Mouse (Mus musculus) lung, embryonic 16.5 days (tissue): ENCODE data around the gene Tk2. TPM values are rescaled to one million over a fixed set of nuclear protein-coding genes. Genes with fewer than 3 reads are reported as not detected.

ENCODE experiments used
- ATAC-seq: fragments of 200-750 bp; cut with Nextera tagmentation; 2 replicates; pipeline ENCODE4 v1.8.0; 2017; ENCODE audit warnings: low read depth, mild to moderate bottlenecking, moderate library complexity
- H3K27ac ChIP-seq: fragments of 300-500 bp; sonication (generic); 2 replicates; pipeline ENCODE4 v1.5.1; 2014; ENCODE audit warnings: mild to moderate bottlenecking, control low read depth, low read length
- H3K27me3 ChIP-seq: fragments of 300-500 bp; sonication (generic); 2 replicates; pipeline ENCODE4 v1.6.1; 2014; ENCODE audit warnings: low read depth, low read length, mixed read lengths; ENCODE audit not compliant: control insufficient read depth, insufficient read depth
- H3K36me3 ChIP-seq: fragments of 300-500 bp; sonication (generic); 2 replicates; pipeline ENCODE4 v1.6.1; 2014; ENCODE audit warnings: low read length; ENCODE audit not compliant: control insufficient read depth, insufficient read depth
- H3K4me1 ChIP-seq: fragments of 300-500 bp; sonication (generic); replicated peaks from 2 replicates; pipeline ENCODE4 v1.6.1; 2014; ENCODE audit warnings: low read length, mixed read lengths; ENCODE audit not compliant: control insufficient read depth, insufficient read depth
- H3K4me2 ChIP-seq: fragments of 300-500 bp; sonication (generic); 2 replicates; pipeline ENCODE4 v1.6.1; 2014; ENCODE audit warnings: low read depth, low read length, control low read depth
- H3K4me3 ChIP-seq: fragments of 300-500 bp; sonication (generic); 2 replicates; pipeline ENCODE4 v1.5.1; 2014; ENCODE audit warnings: mild to moderate bottlenecking, low read length, control low read depth
- H3K9ac ChIP-seq: fragments of 300-500 bp; sonication (generic); 2 replicates; pipeline ENCODE4 v1.6.1; 2014; ENCODE audit warnings: low read length, control low read depth
- H3K9me3 ChIP-seq: fragments of 300-500 bp; sonication (generic); 2 replicates; pipeline ENCODE4 v1.6.1; 2016; ENCODE audit warnings: low read length; ENCODE audit not compliant: control insufficient read depth
- WGBS: fragments of 180-500 bp; shearing (Covaris S2); extraction: QIAGEN DNeasy Blood & Tissue Kit; methylation state at CpG from one replicate; pipeline ENCODE4 v1.1.7; 2014; 5-methylcytosine and 5-hydroxymethylcytosine counted together
- polyA plus RNA-seq: library from polyadenylated mRNA; unstranded; fragments of >200 nt; fragmentation: Nextera tagmentation; extraction: Ambion mirVana; gene quantifications from 2 replicates; pipeline ENCODE4 v1.2.1, GENCODE M21; 2015

Gene Tk2
- polyA plus RNA-seq, 1 experiment from 2014 or later, result 15.9 TPM

DNA sequence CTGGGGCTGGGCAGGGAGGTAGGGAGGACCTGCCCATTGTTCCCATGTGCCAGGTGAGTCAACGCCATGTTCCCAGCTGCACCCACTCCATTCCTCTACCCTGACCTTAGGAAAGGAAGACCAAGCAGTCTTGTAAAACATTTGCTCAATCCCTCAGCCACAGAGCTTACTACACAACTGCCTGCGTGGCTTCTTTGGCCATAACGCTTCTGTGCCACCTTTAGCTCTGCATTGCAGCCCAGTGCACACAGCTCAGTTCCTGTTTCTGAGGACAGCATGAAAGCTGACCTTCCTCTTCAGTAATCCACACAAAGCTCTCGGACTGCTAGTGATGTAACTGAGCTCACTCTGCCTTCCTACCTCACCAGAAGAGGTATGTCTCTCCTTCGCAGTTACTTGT, 15.4 kb downstream of the Tk2 start:
- Histone ChIP-seq H3K27ac (no peak overlapping the region), H3K4me2 (no peak overlapping the region), H3K4me3 (no peak overlapping the region), H3K9me3 (no peaks in the 10 kb centered on the region), H3K36me3 (peaks cover 21% of the 10 kb centered on the region), H3K4me1 (no peaks in the 10 kb centered on the region), H3K9ac (no peak overlapping the region), H3K27me3 (no peaks in the 10 kb centered on the region)
- ATAC-seq, result no peak
- WGBS, result 86% methylated on average over 5 of the region's 5 CpGs

DNA sequence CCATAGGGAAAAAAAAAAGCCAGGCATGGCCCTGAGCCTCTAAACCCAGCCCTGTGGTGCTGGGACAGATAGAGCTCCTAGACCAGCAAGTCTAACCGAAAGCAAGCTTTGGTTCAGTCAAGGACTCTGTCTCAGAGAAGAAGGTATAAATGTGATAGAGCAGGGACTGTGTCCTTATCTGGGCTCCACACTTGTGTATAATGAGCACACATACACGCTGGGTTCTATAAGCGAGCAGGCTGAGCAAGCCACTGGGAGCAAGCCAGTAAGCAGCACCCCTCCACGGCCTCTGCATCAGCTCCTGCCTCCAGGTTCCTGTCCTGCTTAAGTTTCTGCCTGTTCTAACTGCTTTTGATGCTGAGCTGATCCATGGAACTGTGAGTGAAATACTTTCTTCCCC, 16.3 kb downstream of the Tk2 start:
- Histone ChIP-seq H3K9ac (no peak overlapping the region), H3K27ac (no peak overlapping the region), H3K4me1 (no peaks in the 10 kb centered on the region), H3K27me3 (no peaks in the 10 kb centered on the region), H3K4me3 (no peak overlapping the region), H3K36me3 (peaks cover 19% of the 10 kb centered on the region), H3K4me2 (no peak overlapping the region), H3K9me3 (no peaks in the 10 kb centered on the region)
- ATAC-seq, result no peak
- 92% methylated on average over 4 of the region's 4 CpGs for WGBS

DNA sequence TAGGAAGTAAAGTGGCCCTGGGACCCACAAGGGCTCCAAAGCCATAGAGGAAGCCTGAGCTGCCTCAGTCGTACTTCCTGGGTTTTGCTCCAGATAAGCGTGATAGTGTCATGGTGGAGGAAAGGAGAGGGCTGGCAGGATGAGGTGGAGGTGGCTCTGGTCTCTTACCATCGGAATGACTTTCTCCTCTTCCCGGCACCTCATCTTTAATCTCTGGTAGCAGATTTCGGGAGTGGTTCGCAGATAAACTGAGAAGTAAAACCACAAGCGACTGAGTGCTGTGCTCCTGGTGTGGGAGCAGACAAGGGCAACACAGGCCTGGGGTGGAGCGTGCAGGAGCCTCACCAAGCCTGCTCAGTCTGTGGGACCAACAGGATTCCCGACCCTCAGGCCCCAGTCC, 18.0 kb downstream of the Tk2 start:
- Histone ChIP-seq H3K4me3 (no peak overlapping the region), H3K4me1 (no peaks in the 10 kb centered on the region), H3K36me3 (peaks cover 30% of the 10 kb centered on the region), H3K27ac (no peak overlapping the region), H3K9me3 (no peaks in the 10 kb centered on the region), H3K4me2 (no peak overlapping the region), H3K9ac (no peak overlapping the region), H3K27me3 (no peaks in the 10 kb centered on the region)
- ATAC-seq, result no peak
- WGBS, result 86% methylated on average over 9 of the region's 9 CpGs

DNA sequence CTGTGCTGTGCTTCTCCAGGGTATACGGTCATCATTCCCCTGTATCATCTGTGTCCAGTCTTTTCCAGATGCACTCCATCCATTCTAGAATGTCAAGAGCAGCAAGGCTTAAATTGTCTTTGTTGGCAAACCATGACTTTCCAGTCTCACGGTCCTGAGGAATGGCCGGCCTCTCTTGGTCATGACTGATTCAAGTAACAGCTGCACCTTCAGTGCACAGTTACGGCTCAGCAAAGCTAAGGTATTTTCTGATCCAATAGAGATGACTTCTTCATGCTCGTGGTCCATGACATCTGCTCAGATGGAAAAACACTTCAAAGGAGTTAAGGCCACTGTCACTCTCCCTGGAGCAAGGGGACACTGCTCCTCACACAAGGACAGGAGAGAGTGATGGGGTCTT, 21.3 kb downstream of the Tk2 start:
- no peak overlapping the region for H3K4me2 ChIP-seq

DNA sequence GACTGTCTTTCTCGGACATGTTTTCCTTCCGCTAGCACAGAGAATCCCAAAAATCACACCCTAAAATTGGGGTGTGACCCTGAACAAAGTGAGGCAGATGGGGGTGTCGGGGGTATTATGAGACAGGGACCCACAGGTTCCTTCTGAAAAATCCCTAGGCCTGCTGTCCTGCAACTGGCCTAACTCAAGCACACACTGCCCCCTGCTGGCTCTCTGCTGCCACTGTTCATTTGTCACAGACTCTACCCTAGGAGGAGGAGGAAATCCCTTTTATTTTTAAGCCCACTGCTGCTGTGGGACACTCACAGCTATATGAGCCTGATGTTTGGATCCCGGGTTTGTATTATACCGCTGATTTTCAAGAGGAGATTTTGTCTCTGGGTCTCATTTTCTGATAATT, 28.6 kb downstream of the Tk2 start:
- 42% methylated on average over 5 of the region's 5 CpGs for WGBS

More for the DNA sequence above, 21.3 kb downstream of the Tk2 start:
- ATAC-seq, result no peak
- no peaks in the 10 kb centered on the region for H3K27me3 ChIP-seq
- H3K4me1 ChIP-seq, result no peaks in the 10 kb centered on the region
- no peak overlapping the region for H3K27ac ChIP-seq
- H3K4me3 ChIP-seq, result no peak overlapping the region
- no peaks in the 10 kb centered on the region; the same call in 1 of the 2 replicates for H3K9me3 ChIP-seq
- peaks cover 22% of the 10 kb centered on the region for H3K36me3 ChIP-seq
- no peak overlapping the region for H3K9ac ChIP-seq
- 87% methylated on average over 5 of the region's 5 CpGs for WGBS

DNA sequence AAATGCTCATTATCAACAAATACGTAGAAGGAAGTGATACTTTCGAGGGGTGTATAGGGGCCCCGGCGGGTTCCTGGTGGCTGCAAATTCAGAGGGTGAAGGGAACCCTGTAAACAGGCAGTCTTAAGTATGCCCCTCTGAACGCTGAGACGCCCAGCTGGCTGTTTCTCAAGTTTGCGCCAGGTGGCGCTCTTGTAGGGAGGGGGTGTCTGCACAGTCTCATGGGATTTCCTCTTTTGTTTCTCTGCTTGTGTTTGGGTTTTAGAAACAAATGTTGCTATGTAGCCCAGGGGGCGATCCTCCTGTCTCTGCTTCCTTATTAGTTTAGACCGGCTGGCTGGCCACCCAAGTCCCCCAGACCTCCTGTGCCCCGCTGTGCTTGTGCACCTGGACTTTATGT, 29.3 kb downstream of the Tk2 start:
- Histone ChIP-seq H3K4me2 (no peak overlapping the region), H3K9me3 (no peaks in the 10 kb centered on the region; the same call in 1 of the 2 replicates), H3K36me3 (no peaks in the 10 kb centered on the region), H3K27ac (no peak overlapping the region), H3K27me3 (no peaks in the 10 kb centered on the region), H3K4me1 (no peaks in the 10 kb centered on the region; the same call in 1 of the 2 replicates), H3K9ac (no peak overlapping the region), H3K4me3 (no peak overlapping the region)
- 0 out of 2 replicates have a peak, but pooled peaks have one; percentile 32 for ATAC-seq
- 22% methylated on average over 11 of the region's 11 CpGs for WGBS

More for the DNA sequence above, 28.6 kb downstream of the Tk2 start:
- Histone ChIP-seq H3K4me1 (no peaks in the 10 kb centered on the region; the same call in 1 of the 2 replicates), H3K27me3 (no peaks in the 10 kb centered on the region), H3K9ac (no peak overlapping the region), H3K9me3 (no peaks in the 10 kb centered on the region; the same call in 1 of the 2 replicates), H3K4me2 (no peak overlapping the region), H3K36me3 (no peaks in the 10 kb centered on the region), H3K27ac (no peak overlapping the region), H3K4me3 (no peak overlapping the region)
- peak; percentile 67 for ATAC-seq

DNA sequence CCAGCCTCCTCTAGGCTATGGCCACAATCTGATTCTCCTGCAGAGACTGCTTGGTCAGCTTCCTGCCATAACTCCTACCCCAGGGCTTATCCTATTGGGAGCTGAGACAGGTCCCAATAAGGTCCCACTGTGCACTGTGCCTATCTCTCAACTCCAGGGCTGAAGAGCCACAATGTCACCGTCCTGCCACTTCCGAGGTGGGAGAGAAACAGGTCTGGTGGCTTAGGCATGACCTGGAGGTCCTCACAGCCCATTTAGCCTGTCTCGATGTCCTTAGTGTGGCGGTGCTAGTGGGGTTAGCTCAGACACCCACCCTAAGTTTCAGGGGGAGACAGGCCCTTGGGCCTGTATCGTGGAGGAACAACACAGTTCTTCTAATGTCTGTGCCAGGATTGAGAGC, 30.8 kb downstream of the Tk2 start:
- Histone ChIP-seq H3K9me3 (no peaks in the 10 kb centered on the region), H3K9ac (no peak overlapping the region), H3K4me2 (no peak overlapping the region), H3K27me3 (no peaks in the 10 kb centered on the region), H3K27ac (no peak overlapping the region), H3K4me3 (no peak overlapping the region), H3K36me3 (no peaks in the 10 kb centered on the region), H3K4me1 (no peaks in the 10 kb centered on the region; the same call in 1 of the 2 replicates)
- ATAC-seq, result no peak
- 83% methylated on average over 5 of the region's 5 CpGs for WGBS

DNA sequence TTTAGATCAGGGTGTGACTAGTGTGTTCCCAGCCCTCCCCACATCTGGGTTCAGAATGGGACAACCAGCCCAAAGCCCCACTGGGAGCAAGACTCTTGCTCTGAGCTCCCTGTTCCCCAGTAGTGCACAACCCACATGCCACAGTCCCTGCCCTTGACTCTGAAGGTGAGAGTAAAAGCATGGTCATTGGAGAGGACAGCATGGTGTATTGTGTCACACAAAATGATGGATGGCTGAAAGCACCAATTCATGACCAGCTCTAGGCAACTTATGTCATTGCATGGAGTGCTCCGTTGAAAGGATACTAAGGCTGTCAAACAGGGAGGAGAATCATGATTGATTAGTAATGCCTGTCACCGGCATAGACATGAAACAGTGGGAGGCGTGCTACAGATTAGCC, 43.1 kb downstream of the Tk2 start:
- H3K4me3 ChIP-seq, result no peak overlapping the region
- 64% methylated on average over 3 of the region's 3 CpGs for WGBS
- no peak overlapping the region for H3K9ac ChIP-seq
- H3K27me3 ChIP-seq, result no peaks in the 10 kb centered on the region
- no peaks in the 10 kb centered on the region for H3K4me1 ChIP-seq
- H3K27ac ChIP-seq, result no peak overlapping the region
- H3K36me3 ChIP-seq, result no peaks in the 10 kb centered on the region
- no peaks in the 10 kb centered on the region for H3K9me3 ChIP-seq
- no peak overlapping the region for H3K4me2 ChIP-seq
- ATAC-seq, result no peak

DNA sequence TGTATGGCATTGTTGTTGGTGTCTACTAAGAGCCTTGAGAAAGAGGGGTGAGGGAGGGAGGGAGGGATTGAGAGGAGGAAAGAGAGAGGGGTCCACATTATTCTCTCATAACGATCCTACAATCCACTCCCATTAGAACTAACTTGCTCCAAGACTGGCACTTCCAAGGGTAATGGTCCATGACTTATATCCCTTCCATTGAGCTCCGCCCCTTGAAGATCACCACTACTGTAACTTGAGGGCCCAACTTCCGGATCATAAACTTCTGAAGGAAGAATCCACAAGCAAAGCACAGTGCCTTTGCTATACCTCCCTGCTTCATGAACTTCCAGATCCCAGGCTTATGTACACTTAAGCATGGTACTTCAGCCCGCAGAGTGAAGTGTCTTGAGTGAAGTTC, 46.0 kb downstream of the Tk2 start:
- Histone ChIP-seq H3K27ac (no peak overlapping the region), H3K4me2 (no peak overlapping the region), H3K4me1 (no peaks in the 10 kb centered on the region), H3K4me3 (no peak overlapping the region), H3K9me3 (no peaks in the 10 kb centered on the region), H3K9ac (no peak overlapping the region), H3K27me3 (no peaks in the 10 kb centered on the region), H3K36me3 (no peaks in the 10 kb centered on the region)
- ATAC-seq, result no peak
- 72% methylated on average over 4 of the region's 4 CpGs for WGBS

DNA sequence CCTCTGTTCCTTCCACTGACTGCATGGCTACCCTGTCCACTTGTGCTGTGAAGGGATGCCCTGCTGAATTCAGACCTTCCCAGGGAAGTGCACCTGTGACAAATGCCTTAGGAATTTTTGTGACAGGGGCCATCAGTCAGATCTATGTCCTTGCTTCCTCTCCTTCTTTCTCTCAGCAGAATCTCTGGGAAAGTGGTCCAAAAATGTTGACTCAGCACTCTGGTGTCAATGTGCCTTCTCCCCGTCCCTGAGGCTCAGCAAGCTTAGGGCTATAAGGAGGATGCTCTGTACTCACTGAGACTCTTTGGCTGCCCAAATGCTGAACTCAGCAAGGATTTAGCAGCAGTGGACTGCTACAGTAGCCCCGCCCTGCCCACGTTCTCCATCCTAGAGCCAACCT, 46.7 kb downstream of the Tk2 start:
- WGBS, result 75% methylated on average over 3 of the region's 3 CpGs
- no peak overlapping the region for H3K4me3 ChIP-seq
- no peaks in the 10 kb centered on the region for H3K36me3 ChIP-seq
- no peak overlapping the region for H3K4me2 ChIP-seq
- H3K27me3 ChIP-seq, result no peaks in the 10 kb centered on the region
- no peak overlapping the region for H3K9ac ChIP-seq
- no peaks in the 10 kb centered on the region for H3K4me1 ChIP-seq
- no peak overlapping the region for H3K27ac ChIP-seq
- H3K9me3 ChIP-seq, result no peaks in the 10 kb centered on the region
- ATAC-seq, result no peak
